Mouse (Mus musculus): ENCODE data around the gene Defb25. TPM values are rescaled to one million over a fixed set of nuclear protein-coding genes. Genes with fewer than 3 reads are reported as not detected.
"Not testable (repeated sequence)": the region's sequence is repeated elsewhere in the genome, so short reads cannot be mapped to it uniquely, and the experiment has no call there.

Defb25 gene
- total RNA-seq (2021): not detected

GRCm38 (mm10) chr2:152622953-152623352 lies at the start of gene Defb25:
Gene Defb25, minus strand, starts transcription at chr2:152623053.
- no peak for DNase-seq
- intact Hi-C loops (cut with DNase I): no loop called here

- intact Hi-C loops (cut with DNase I): no loop called here
- no peak for DNase-seq
Observed at GRCm38 (mm10) chr2:152672166-152672565, 49.3 kb upstream of the Defb25 start.

GRCm38 (mm10) chr2:152671642-152671999 lies 48.8 kb upstream of the Defb25 start:
- intact Hi-C loops (cut with DNase I): loop anchor here (2.0 kb wide), 1 partner anchor 17 kb away; no protein-coding TSS in a partner anchor
- DNase-seq: no peak

- intact Hi-C loops (cut with DNase I): loop anchor here (2.0 kb wide), 1 partner anchor 18 kb away; no protein-coding TSS in a partner anchor
- DNase-seq: no peak
Observed at GRCm38 (mm10) chr2:152670983-152671641, 48.3 kb upstream of the Defb25 start.

GRCm38 (mm10) chr2:152669639-152670484 lies 47.0 kb upstream of the Defb25 start:
- no peak for DNase-seq
- intact Hi-C loops (cut with DNase I): loop anchor here (2.0 kb wide), 1 partner anchor 19 kb away; no protein-coding TSS in a partner anchor

GRCm38 (mm10) chr2:152669256-152669638 lies 46.4 kb upstream of the Defb25 start, which contains the start of gene H13:
Gene H13, plus strand, starts transcription at chr2:152669461.
- intact Hi-C loops (cut with DNase I): no loop called here
- peak; percentile 91 to 94 for DNase-seq

GRCm38 (mm10) chr2:152666191-152666590 lies 43.3 kb upstream of the Defb25 start:
- DNase-seq; intact Hi-C loops (cut with DNase I): not testable (repeated sequence)

GRCm38 (mm10) chr2:152661163-152661562 lies 38.3 kb upstream of the Defb25 start:
- DNase-seq: no peak
- intact Hi-C loops (cut with DNase I): no loop called here

GRCm38 (mm10) chr2:152657398-152657797 lies 34.5 kb upstream of the Defb25 start:
- DNase-seq: peak in 1 of 2 experiments; percentile 61
- intact Hi-C loops (cut with DNase I): loop anchor here (1.0 kb wide), 1 partner anchor 42 kb away; no protein-coding TSS in a partner anchor

- no peak for DNase-seq
- intact Hi-C loops (cut with DNase I): no loop called here
Observed at GRCm38 (mm10) chr2:152653874-152654715, 31.2 kb upstream of the Defb25 start.

- intact Hi-C loops (cut with DNase I): no loop called here
- peak in 1 of 2 experiments; percentile 57 for DNase-seq
Observed at GRCm38 (mm10) chr2:152652901-152653620, 30.2 kb upstream of the Defb25 start.

- DNase-seq: peak; percentile 50 to 59
- intact Hi-C loops (cut with DNase I): no loop called here
Observed at GRCm38 (mm10) chr2:152639406-152640113, 16.7 kb upstream of the Defb25 start.

- intact Hi-C loops (cut with DNase I): no loop called here
- no peak for DNase-seq
Observed at GRCm38 (mm10) chr2:152638865-152639264, 16.0 kb upstream of the Defb25 start.

- no peak for DNase-seq
Observed at GRCm38 (mm10) chr2:152637381-152637780, 14.5 kb upstream of the Defb25 start.

GRCm38 (mm10) chr2:152637006-152637322 lies 14.1 kb upstream of the Defb25 start:
- no peak for DNase-seq
- intact Hi-C loops (cut with DNase I): no loop called here

More at GRCm38 (mm10) chr2:152637381-152637780, 14.5 kb upstream of the Defb25 start:
- intact Hi-C loops (cut with DNase I): no loop called here

- DNase-seq: peak; percentile 70 to 79
- intact Hi-C loops (cut with DNase I): no loop called here
Observed at GRCm38 (mm10) chr2:152636246-152637005, 13.6 kb upstream of the Defb25 start.

- intact Hi-C loops (cut with DNase I): no loop called here
- DNase-seq: no peak
Observed at GRCm38 (mm10) chr2:152634311-152634710, 11.5 kb upstream of the Defb25 start.

- intact Hi-C loops (cut with DNase I): no loop called here
- no peak for DNase-seq
Observed at GRCm38 (mm10) chr2:152633334-152633733, 10.5 kb upstream of the Defb25 start.

- intact Hi-C loops (cut with DNase I): no loop called here
- DNase-seq: no peak
Observed at GRCm38 (mm10) chr2:152629904-152630303, 7.1 kb upstream of the Defb25 start.
